Mouse (Mus musculus) embryonic facial prominence, embryonic 12.5 days (tissue): Measurements from ENCODE around the gene Syt15. TPM values are rescaled to one million over a fixed set of nuclear protein-coding genes. Genes with fewer than 3 reads are reported as not detected.
"Not testable (repeated sequence)": the region's sequence is repeated elsewhere in the genome, so short reads cannot be mapped to it uniquely, and the experiment has no call there.

Source experiments
- ATAC-seq: fragments of 200-750 bp; cut with Nextera tagmentation; 2 replicates; pipeline ENCODE4 v1.8.0; 2017; ENCODE audit not compliant: insufficient number of reproducible peaks, insufficient read depth, low FRiP score, low TSS enrichment
- H3K27ac ChIP-seq: fragments of 300-500 bp; sonication (generic); 2 replicates; pipeline ENCODE4 v1.5.1; 2016; ENCODE audit warnings: mild to moderate bottlenecking
- H3K27me3 ChIP-seq: fragments of 300-500 bp; sonication (generic); 2 replicates; pipeline ENCODE4 v1.6.1; 2016; ENCODE audit warnings: mild to moderate bottlenecking, moderate library complexity
- H3K36me3 ChIP-seq: fragments of 300-500 bp; sonication (generic); 2 replicates; pipeline ENCODE4 v1.6.1; 2016; ENCODE audit warnings: mild to moderate bottlenecking
- H3K4me1 ChIP-seq: fragments of 300-500 bp; sonication (generic); 2 replicates; pipeline ENCODE4 v1.6.1; 2016
- H3K4me2 ChIP-seq: fragments of 300-500 bp; sonication (generic); replicated peaks from 2 replicates; pipeline ENCODE4 v1.6.1; 2016; ENCODE audit warnings: mild to moderate bottlenecking, moderate library complexity
- H3K4me3 ChIP-seq: fragments of 300-500 bp; sonication (generic); 2 replicates; pipeline ENCODE4 v1.5.1; 2016; ENCODE audit warnings: mild to moderate bottlenecking
- H3K9ac ChIP-seq: fragments of 300-500 bp; sonication (generic); 2 replicates; pipeline ENCODE4 v1.6.1; 2016; ENCODE audit warnings: mild to moderate bottlenecking, moderate library complexity
- H3K9me3 ChIP-seq: fragments of 300-500 bp; sonication (generic); 2 replicates; pipeline ENCODE4 v1.6.1; 2016; ENCODE audit warnings: mild to moderate bottlenecking, moderate library complexity
- WGBS: fragments of 180-500 bp; shearing (Covaris S2); methylation state at CpG from one replicate; pipeline ENCODE4 v1.1.7; 2016; 5-methylcytosine and 5-hydroxymethylcytosine counted together
- polyA plus RNA-seq: library from polyadenylated mRNA; unstranded; fragments of >200 nt; fragmentation: Nextera tagmentation; extraction: Ambion mirVana; gene quantifications from 2 replicates; pipeline ENCODE4 v1.2.1, GENCODE M21; 2016

Syt15 gene
- polyA plus RNA-seq, 1 experiment from 2014 or later = 0.18 TPM

GRCm38 (mm10) chr14:34228830-34229506 lies 9.6 kb downstream of the Syt15 start:
- Histone ChIP-seq H3K27ac (no peak overlapping the region), H3K36me3 (no peaks in the 10 kb centered on the region), H3K9ac (no peak overlapping the region), H3K4me1 (no peaks in the 10 kb centered on the region), H3K27me3 (no peaks in the 10 kb centered on the region), H3K9me3 (no peaks in the 10 kb centered on the region), H3K4me2 (no peak overlapping the region), H3K4me3 (no peak overlapping the region)
- ATAC-seq = no peak
- WGBS = 85% methylated on average over 10 of the region's 10 CpGs

- no peak for ATAC-seq
- 50% methylated on average over 7 of the region's 7 CpGs for WGBS
- no peak overlapping the region for H3K27ac ChIP-seq
These were observed 12.9 kb downstream of the Syt15 start for GRCm38 (mm10) chr14:34232340-34232739.

GRCm38 (mm10) chr14:34232866-34233680 lies 13.7 kb downstream of the Syt15 start:
- Histone ChIP-seq H3K4me2 (no peak overlapping the region), H3K9me3 (no peaks in the 10 kb centered on the region), H3K4me1 (peaks cover 4% of the 10 kb centered on the region; the same call in 1 of the 2 replicates), H3K27ac (no peak overlapping the region), H3K9ac (no peak overlapping the region), H3K27me3 (no peaks in the 10 kb centered on the region), H3K36me3 (no peaks in the 10 kb centered on the region), H3K4me3 (no peak overlapping the region)
- ATAC-seq = no peak
- 85% methylated on average over 9 of the region's 9 CpGs for WGBS

More at GRCm38 (mm10) chr14:34232340-34232739, 12.9 kb downstream of the Syt15 start:
- Histone ChIP-seq H3K27me3 (no peaks in the 10 kb centered on the region), H3K4me1 (peaks cover 4% of the 10 kb centered on the region; the same call in 1 of the 2 replicates), H3K36me3 (no peaks in the 10 kb centered on the region), H3K9ac (no peak overlapping the region), H3K4me3 (no peak overlapping the region), H3K9me3 (no peaks in the 10 kb centered on the region), H3K4me2 (no peak overlapping the region)

- WGBS = 59% methylated on average over 4 of the region's 4 CpGs
- no peak; the same call in 1 of the 2 replicates for ATAC-seq
- Histone ChIP-seq H3K4me1 (peaks cover 4% of the 10 kb centered on the region; the same call in 1 of the 2 replicates), H3K9me3 (no peaks in the 10 kb centered on the region), H3K27ac (no peak overlapping the region), H3K27me3 (no peaks in the 10 kb centered on the region), H3K9ac (no peak overlapping the region), H3K36me3 (no peaks in the 10 kb centered on the region), H3K4me2 (no peak overlapping the region), H3K4me3 (no peak overlapping the region)
These were observed 14.5 kb downstream of the Syt15 start for GRCm38 (mm10) chr14:34233846-34234245.

GRCm38 (mm10) chr14:34234630-34235380 lies 15.4 kb downstream of the Syt15 start:
- Histone ChIP-seq H3K4me3 (peak overlapping the region; percentile 24), H3K9me3 (no peaks in the 10 kb centered on the region), H3K27ac (no peak overlapping the region), H3K27me3 (no peaks in the 10 kb centered on the region), H3K9ac (no peak overlapping the region), H3K4me1 (peaks cover 4% of the 10 kb centered on the region; the same call in 1 of the 2 replicates), H3K36me3 (no peaks in the 10 kb centered on the region), H3K4me2 (peak overlapping the region; percentile 50)
- WGBS = 4% methylated on average over 16 of the region's 16 CpGs
- peak; percentile 97 for ATAC-seq

- Histone ChIP-seq H3K27ac (no peak overlapping the region), H3K4me2 (no peak overlapping the region), H3K36me3 (peaks cover 2% of the 10 kb centered on the region; the same call in 1 of the 2 replicates), H3K4me1 (no peaks in the 10 kb centered on the region), H3K4me3 (no peak overlapping the region), H3K9ac (no peak overlapping the region), H3K27me3 (no peaks in the 10 kb centered on the region), H3K9me3 (no peaks in the 10 kb centered on the region)
- ATAC-seq = no peak
- WGBS = 84% methylated on average over 10 of the region's 10 CpGs
These were observed 20.9 kb downstream of the Syt15 start for GRCm38 (mm10) chr14:34240263-34240662.

- 80% methylated on average over 6 of the region's 6 CpGs for WGBS
- H3K36me3 ChIP-seq = peaks cover 2% of the 10 kb centered on the region; the same call in 1 of the 2 replicates
These were observed 21.3 kb downstream of the Syt15 start for GRCm38 (mm10) chr14:34240676-34241075.

GRCm38 (mm10) chr14:34252470-34253145 lies 33.2 kb downstream of the Syt15 start:
- Histone ChIP-seq H3K9me3 (no peaks in the 10 kb centered on the region), H3K4me1 (no peaks in the 10 kb centered on the region), H3K4me3 (no peak overlapping the region), H3K27me3 (no peaks in the 10 kb centered on the region), H3K4me2 (no peak overlapping the region), H3K9ac (no peak overlapping the region), H3K36me3 (no peaks in the 10 kb centered on the region), H3K27ac (no peak overlapping the region)
- WGBS = 72% methylated on average over 5 of the region's 6 CpGs
- no peak for ATAC-seq

More at GRCm38 (mm10) chr14:34240676-34241075, 21.3 kb downstream of the Syt15 start:
- Histone ChIP-seq H3K9ac (no peak overlapping the region), H3K27ac (no peak overlapping the region), H3K9me3 (no peaks in the 10 kb centered on the region), H3K4me2 (no peak overlapping the region), H3K4me1 (no peaks in the 10 kb centered on the region), H3K4me3 (no peak overlapping the region), H3K27me3 (no peaks in the 10 kb centered on the region)
- no peak for ATAC-seq

GRCm38 (mm10) chr14:34253261-34253660 lies 33.9 kb downstream of the Syt15 start:
- Histone ChIP-seq H3K9ac (no peak overlapping the region), H3K36me3 (no peaks in the 10 kb centered on the region), H3K4me2 (no peak overlapping the region), H3K27ac (no peak overlapping the region), H3K27me3 (no peaks in the 10 kb centered on the region), H3K9me3 (no peaks in the 10 kb centered on the region), H3K4me1 (no peaks in the 10 kb centered on the region), H3K4me3 (no peak overlapping the region)
- 86% methylated on average over 4 of the region's 4 CpGs for WGBS
- ATAC-seq = no peak

- not testable (repeated sequence) for H3K4me3 ChIP-seq, ATAC-seq, H3K27ac ChIP-seq, H3K36me3 ChIP-seq, H3K27me3 ChIP-seq, H3K9me3 ChIP-seq, H3K4me2 ChIP-seq, H3K4me1 ChIP-seq, H3K9ac ChIP-seq
- 67% methylated on average over 3 of the region's 3 CpGs for WGBS
These were observed 39.1 kb downstream of the Syt15 start for GRCm38 (mm10) chr14:34258525-34258924.

GRCm38 (mm10) chr14:34268046-34268445 lies 48.7 kb downstream of the Syt15 start:
- no peak for ATAC-seq
- WGBS = 74% methylated on average over 9 of the region's 9 CpGs

More at GRCm38 (mm10) chr14:34268046-34268445, 48.7 kb downstream of the Syt15 start:
- no peak overlapping the region for H3K4me3 ChIP-seq
- H3K27me3 ChIP-seq = no peaks in the 10 kb centered on the region
- H3K9me3 ChIP-seq = no peaks in the 10 kb centered on the region
- H3K4me2 ChIP-seq = no peak overlapping the region
- no peak overlapping the region for H3K27ac ChIP-seq
- no peaks in the 10 kb centered on the region for H3K4me1 ChIP-seq
- H3K9ac ChIP-seq = no peak overlapping the region
- H3K36me3 ChIP-seq = no peaks in the 10 kb centered on the region
